Mouse (Mus musculus): ENCODE measurements around the gene Snrpc. TPM values are rescaled to one million over a fixed set of nuclear protein-coding genes. Genes with fewer than 3 reads are reported as not detected.
A peak's percentile ranks its signal among the peaks of the same experiment; 100 is the strongest.
"Not testable (repeated sequence)": the region's sequence is repeated elsewhere in the genome, so short reads cannot be mapped to it uniquely, and the experiment has no call there.

The Snrpc gene
- 228 and 245 TPM in 2 replicates for polyA plus RNA-seq (2015; fragmentation: Nextera tagmentation; extraction: Ambion mirVana)

- H3K9me3 ChIP-seq (replicated peaks; ENCODE audit: control insufficient read depth, low read length); H3K4me2 ChIP-seq (ENCODE audit: low read depth, low read length); H3K4me1 ChIP-seq (ENCODE audit: control insufficient read depth, insufficient read depth, low read length); H3K4me3 ChIP-seq (replicated peaks; ENCODE audit: low read length); H3K27me3 ChIP-seq (ENCODE audit: control insufficient read depth, insufficient read depth, low read length); ATAC-seq (ENCODE audit: insufficient read depth, low FRiP score); H3K9ac ChIP-seq (ENCODE audit: low read length); H3K27ac ChIP-seq (ENCODE audit: low read length); H3K36me3 ChIP-seq (ENCODE audit: control insufficient read depth, insufficient read depth, low read length): not testable (repeated sequence)
- WGBS: 84% methylated on average over 3 of the region's 4 CpGs
Measured at GRCm38 (mm10) chr17:27837850-27838249, at the start of gene Snrpc. Gene Snrpc (plus strand): TSS chr17:27838150.

- no peak overlapping the region for H3K9ac ChIP-seq (ENCODE audit: low read length)
- no peaks in the 10 kb centered on the region for H3K27me3 ChIP-seq (ENCODE audit: control insufficient read depth, insufficient read depth, low read length)
- ATAC-seq (ENCODE audit: insufficient read depth, low FRiP score): no peak
Measured at GRCm38 (mm10) chr17:27788456-27789172, 49.3 kb upstream of the Snrpc start.

GRCm38 (mm10) chr17:27790015-27790414 lies 47.9 kb upstream of the Snrpc start:
- Histone ChIP-seq H3K4me1 (ENCODE audit: control insufficient read depth, insufficient read depth, low read length) (no peaks in the 10 kb centered on the region; the same call in 1 of the 2 replicates), H3K9ac (ENCODE audit: low read length) (no peak overlapping the region), H3K4me3 (replicated peaks; ENCODE audit: low read length) (no peak overlapping the region), H3K27me3 (ENCODE audit: control insufficient read depth, insufficient read depth, low read length) (no peaks in the 10 kb centered on the region), H3K36me3 (ENCODE audit: control insufficient read depth, insufficient read depth, low read length) (peaks cover 3% of the 10 kb centered on the region; the same call in 1 of the 2 replicates), H3K4me2 (ENCODE audit: low read depth, low read length) (no peak overlapping the region), H3K27ac (ENCODE audit: low read length) (no peak overlapping the region), H3K9me3 (replicated peaks; ENCODE audit: control insufficient read depth, low read length) (no peaks in the 10 kb centered on the region)
- WGBS: 88% methylated on average over 5 of the region's 5 CpGs
- no peak for ATAC-seq (ENCODE audit: insufficient read depth, low FRiP score)

More at GRCm38 (mm10) chr17:27788456-27789172, 49.3 kb upstream of the Snrpc start:
- Histone ChIP-seq H3K27ac (ENCODE audit: low read length) (no peak overlapping the region), H3K4me3 (replicated peaks; ENCODE audit: low read length) (no peak overlapping the region), H3K4me1 (ENCODE audit: control insufficient read depth, insufficient read depth, low read length) (no peaks in the 10 kb centered on the region; the same call in 1 of the 2 replicates), H3K36me3 (ENCODE audit: control insufficient read depth, insufficient read depth, low read length) (peaks cover 3% of the 10 kb centered on the region; the same call in 1 of the 2 replicates), H3K4me2 (ENCODE audit: low read depth, low read length) (no peak overlapping the region), H3K9me3 (replicated peaks; ENCODE audit: control insufficient read depth, low read length) (no peaks in the 10 kb centered on the region)
- 90% methylated on average over 6 of the region's 6 CpGs for WGBS

- Histone ChIP-seq H3K27me3 (ENCODE audit: control insufficient read depth, insufficient read depth, low read length) (no peaks in the 10 kb centered on the region), H3K9ac (ENCODE audit: low read length) (no peak overlapping the region), H3K9me3 (replicated peaks; ENCODE audit: control insufficient read depth, low read length) (no peaks in the 10 kb centered on the region), H3K27ac (ENCODE audit: low read length) (no peak overlapping the region), H3K4me1 (ENCODE audit: control insufficient read depth, insufficient read depth, low read length) (peaks cover 2% of the 10 kb centered on the region), H3K36me3 (ENCODE audit: control insufficient read depth, insufficient read depth, low read length) (peaks cover 3% of the 10 kb centered on the region; the same call in 1 of the 2 replicates), H3K4me3 (replicated peaks; ENCODE audit: low read length) (no peak overlapping the region), H3K4me2 (ENCODE audit: low read depth, low read length) (no peak overlapping the region)
- ATAC-seq (ENCODE audit: insufficient read depth, low FRiP score): no peak
- WGBS: 84% methylated on average over 2 of the region's 2 CpGs
Measured at GRCm38 (mm10) chr17:27790976-27791375, 47.0 kb upstream of the Snrpc start.

GRCm38 (mm10) chr17:27791556-27791955 lies 46.4 kb upstream of the Snrpc start:
- Histone ChIP-seq H3K9ac (ENCODE audit: low read length) (no peak overlapping the region), H3K4me1 (ENCODE audit: control insufficient read depth, insufficient read depth, low read length) (peaks cover 7% of the 10 kb centered on the region), H3K36me3 (ENCODE audit: control insufficient read depth, insufficient read depth, low read length) (peaks cover 3% of the 10 kb centered on the region; the same call in 1 of the 2 replicates), H3K4me2 (ENCODE audit: low read depth, low read length) (no peak overlapping the region), H3K27ac (ENCODE audit: low read length) (no peak overlapping the region), H3K4me3 (replicated peaks; ENCODE audit: low read length) (no peak overlapping the region), H3K9me3 (replicated peaks; ENCODE audit: control insufficient read depth, low read length) (no peaks in the 10 kb centered on the region), H3K27me3 (ENCODE audit: control insufficient read depth, insufficient read depth, low read length) (no peaks in the 10 kb centered on the region)
- 84% methylated on average over 2 of the region's 2 CpGs for WGBS
- ATAC-seq (ENCODE audit: insufficient read depth, low FRiP score): no peak

GRCm38 (mm10) chr17:27792516-27792915 lies 45.4 kb upstream of the Snrpc start:
- Histone ChIP-seq H3K9me3 (replicated peaks; ENCODE audit: control insufficient read depth, low read length) (no peaks in the 10 kb centered on the region), H3K4me2 (ENCODE audit: low read depth, low read length) (no peak overlapping the region), H3K9ac (ENCODE audit: low read length) (no peak overlapping the region), H3K4me3 (replicated peaks; ENCODE audit: low read length) (no peak overlapping the region), H3K27me3 (ENCODE audit: control insufficient read depth, insufficient read depth, low read length) (no peaks in the 10 kb centered on the region), H3K4me1 (ENCODE audit: control insufficient read depth, insufficient read depth, low read length) (peaks cover 17% of the 10 kb centered on the region), H3K36me3 (ENCODE audit: control insufficient read depth, insufficient read depth, low read length) (peaks cover 3% of the 10 kb centered on the region; the same call in 1 of the 2 replicates), H3K27ac (ENCODE audit: low read length) (peak overlapping the region; percentile 43; the same call in 1 of the 2 replicates)
- WGBS: 59% methylated on average over 4 of the region's 4 CpGs
- ATAC-seq (ENCODE audit: insufficient read depth, low FRiP score): no peak

GRCm38 (mm10) chr17:27793144-27793543 lies 44.8 kb upstream of the Snrpc start:
- no peak overlapping the region for H3K4me3 ChIP-seq (replicated peaks; ENCODE audit: low read length)
- H3K27me3 ChIP-seq (ENCODE audit: control insufficient read depth, insufficient read depth, low read length): no peaks in the 10 kb centered on the region
- no peak overlapping the region for H3K9ac ChIP-seq (ENCODE audit: low read length)
- 82% methylated on average over 6 of the region's 6 CpGs for WGBS
- peaks cover 3% of the 10 kb centered on the region; the same call in 1 of the 2 replicates for H3K36me3 ChIP-seq (ENCODE audit: control insufficient read depth, insufficient read depth, low read length)
- no peaks in the 10 kb centered on the region for H3K9me3 ChIP-seq (replicated peaks; ENCODE audit: control insufficient read depth, low read length)
- no peak for ATAC-seq (ENCODE audit: insufficient read depth, low FRiP score)
- peak overlapping the region; percentile 51 for H3K27ac ChIP-seq (ENCODE audit: low read length)
- no peak overlapping the region for H3K4me2 ChIP-seq (ENCODE audit: low read depth, low read length)
- peaks cover 22% of the 10 kb centered on the region for H3K4me1 ChIP-seq (ENCODE audit: control insufficient read depth, insufficient read depth, low read length)

- ATAC-seq (ENCODE audit: insufficient read depth, low FRiP score): peak; percentile 85
- WGBS: 27% methylated on average over 6 of the region's 6 CpGs
Measured at GRCm38 (mm10) chr17:27796780-27797179, 41.2 kb upstream of the Snrpc start.

GRCm38 (mm10) chr17:27797341-27797872 lies 40.5 kb upstream of the Snrpc start:
- Histone ChIP-seq H3K36me3 (ENCODE audit: control insufficient read depth, insufficient read depth, low read length) (peaks cover 3% of the 10 kb centered on the region; the same call in 1 of the 2 replicates), H3K9ac (ENCODE audit: low read length) (peak overlapping the region; percentile 60), H3K9me3 (replicated peaks; ENCODE audit: control insufficient read depth, low read length) (no peaks in the 10 kb centered on the region), H3K4me2 (ENCODE audit: low read depth, low read length) (peak overlapping the region; percentile 48), H3K4me3 (replicated peaks; ENCODE audit: low read length) (peak overlapping the region; percentile 13), H3K27me3 (ENCODE audit: control insufficient read depth, insufficient read depth, low read length) (no peaks in the 10 kb centered on the region), H3K27ac (ENCODE audit: low read length) (peak overlapping the region; percentile 97), H3K4me1 (ENCODE audit: control insufficient read depth, insufficient read depth, low read length) (peaks cover 35% of the 10 kb centered on the region)
- ATAC-seq (ENCODE audit: insufficient read depth, low FRiP score): peak; percentile 67; the same call in 1 of the 2 replicates
- 30% methylated on average over 11 of the region's 11 CpGs for WGBS

More at GRCm38 (mm10) chr17:27796780-27797179, 41.2 kb upstream of the Snrpc start:
- Histone ChIP-seq H3K36me3 (ENCODE audit: control insufficient read depth, insufficient read depth, low read length) (peaks cover 3% of the 10 kb centered on the region; the same call in 1 of the 2 replicates), H3K9me3 (replicated peaks; ENCODE audit: control insufficient read depth, low read length) (no peaks in the 10 kb centered on the region), H3K27me3 (ENCODE audit: control insufficient read depth, insufficient read depth, low read length) (no peaks in the 10 kb centered on the region), H3K27ac (ENCODE audit: low read length) (peak overlapping the region; percentile 97), H3K4me3 (replicated peaks; ENCODE audit: low read length) (peak overlapping the region; percentile 13; the same call in 1 of the 2 replicates), H3K9ac (ENCODE audit: low read length) (peak overlapping the region; percentile 60), H3K4me2 (ENCODE audit: low read depth, low read length) (peak overlapping the region; percentile 48), H3K4me1 (ENCODE audit: control insufficient read depth, insufficient read depth, low read length) (peaks cover 35% of the 10 kb centered on the region)

Measured in stomach, embryonic 16.5 days (tissue).